Mouse (Mus musculus) adrenal gland, adult 18-20 months (tissue): ENCODE results near the gene Fam241b. TPM values are rescaled to one million over a fixed set of nuclear protein-coding genes. Genes with fewer than 3 reads are reported as not detected.

Source experiments
- DNase-seq, 2 experiments: peaks; one replicate each; pipeline ENCODE4 v3.0.0; 2021 to 2022; ENCODE audit warnings: low spot score in 2 of 2
- total RNA-seq, 2 experiments: library from RNA; stranded (reverse); gene quantifications; 1 replicate in 1 of 2; 2 replicates in 1 of 2; pipeline ENCODE4 v1.2.3; 2021

Fam241b gene
- total RNA-seq, 2 experiments from 2014 or later: 3.9 to 4.0 TPM

- no peak for DNase-seq
These were observed 10.9 kb downstream of the Fam241b start, which contains the start of gene Neurog3 for GRCm38 (mm10) chr10:62132691-62133281. Gene Neurog3, plus strand, starts transcription at chr10:62133090.

- no peak for DNase-seq
These were observed 15.3 kb downstream of the Fam241b start for GRCm38 (mm10) chr10:62128316-62128951.

GRCm38 (mm10) chr10:62127711-62128231 is 15.9 kb downstream of the Fam241b start:
- no peak for DNase-seq

- DNase-seq: no peak
These were observed 16.6 kb downstream of the Fam241b start for GRCm38 (mm10) chr10:62127137-62127536.

GRCm38 (mm10) chr10:62113865-62114647 is 29.7 kb downstream of the Fam241b start:
- no peak for DNase-seq

- no peak for DNase-seq
These were observed 32.5 kb downstream of the Fam241b start for GRCm38 (mm10) chr10:62111207-62111576.

GRCm38 (mm10) chr10:62110504-62111206 is 33.1 kb downstream of the Fam241b start:
- peak; percentile 87 to 90 for DNase-seq

- no peak for DNase-seq
These were observed 36.7 kb downstream of the Fam241b start for GRCm38 (mm10) chr10:62107048-62107447.

GRCm38 (mm10) chr10:62104835-62105576 is 38.7 kb downstream of the Fam241b start:
- DNase-seq: peak; percentile 64 to 74

- peak; percentile 69 to 71 for DNase-seq
These were observed 41.9 kb downstream of the Fam241b start for GRCm38 (mm10) chr10:62101504-62102439.

GRCm38 (mm10) chr10:62099749-62100403 is 43.8 kb downstream of the Fam241b start:
- no peak for DNase-seq

GRCm38 (mm10) chr10:62094401-62094800 is 49.3 kb downstream of the Fam241b start:
- DNase-seq: no peak

GRCm38 (mm10) chr10:62093903-62094302 is 49.8 kb downstream of the Fam241b start:
- no peak for DNase-seq

- DNase-seq: no peak
These were observed 54.2 kb downstream of the Fam241b start for GRCm38 (mm10) chr10:62089486-62089885.

- DNase-seq: no peak
These were observed 54.6 kb downstream of the Fam241b start for GRCm38 (mm10) chr10:62089071-62089470.

- DNase-seq: peak in 1 of 2 experiments; percentile 6
These were observed 55.3 kb downstream of the Fam241b start for GRCm38 (mm10) chr10:62088411-62088810.

- DNase-seq: no peak
These were observed 56.9 kb downstream of the Fam241b start for GRCm38 (mm10) chr10:62086826-62087225.

GRCm38 (mm10) chr10:62086044-62086443 is 57.7 kb downstream of the Fam241b start:
- DNase-seq: no peak
